Mouse (Mus musculus): ENCODE data around the gene Scgb2b27.
"Not testable (repeated sequence)": the region's sequence is repeated elsewhere in the genome, so short reads cannot be mapped to it uniquely, and the experiment has no call there.

The Scgb2b27 gene

GRCm38 (mm10) chr7:34013842-34014241, at the start of gene Scgb2b27:
TSS of gene Scgb2b27 (minus strand) at chr7:34013942.
- CTCF ChIA-PET = no interaction called here

- CTCF ChIA-PET = not testable (repeated sequence)
These were observed 22.5 kb upstream of the Scgb2b27 start for GRCm38 (mm10) chr7:34036076-34036815.

- CTCF ChIA-PET = not testable (repeated sequence)
These were observed 20.8 kb upstream of the Scgb2b27 start for GRCm38 (mm10) chr7:34034579-34034978.

GRCm38 (mm10) chr7:34030026-34030425, 16.3 kb upstream of the Scgb2b27 start:
- CTCF ChIA-PET = no interaction called here

GRCm38 (mm10) chr7:34027202-34027601, 13.5 kb upstream of the Scgb2b27 start:
- CTCF ChIA-PET = not testable (repeated sequence)

- CTCF ChIA-PET = no interaction called here
These were observed 11.9 kb upstream of the Scgb2b27 start for GRCm38 (mm10) chr7:34025641-34026040.

- CTCF ChIA-PET = not testable (repeated sequence)
These were observed 7.4 kb upstream of the Scgb2b27 start, which contains the start of gene Scgb1b27 for GRCm38 (mm10) chr7:34021183-34021582. TSS of gene Scgb1b27 (plus strand) at chr7:34021483.

GRCm38 (mm10) chr7:33982281-33982680, 31.5 kb downstream of the Scgb2b27 start:
- CTCF ChIA-PET = not testable (repeated sequence)
